Mouse (Mus musculus) CH12.LX (cell line): Measurements from ENCODE around the gene Myo9b. TPM values are rescaled to one million over a fixed set of nuclear protein-coding genes. Genes with fewer than 3 reads are reported as not detected.

Experiments
- DNase-seq: peaks from one replicate; pipeline ENCODE4 v3.0.0-alpha.2; 2013; ENCODE audit errors: extremely low read depth
- H3K27ac ChIP-seq: 2 replicates; pipeline ENCODE4 v1.5.1; 2012; ENCODE audit warnings: low read depth, mild to moderate bottlenecking, control low read depth, moderate library complexity; ENCODE audit not compliant: insufficient read depth
- H3K27me3 ChIP-seq: replicated peaks from 2 replicates; pipeline ENCODE3; 2012; ENCODE audit warnings: inconsistent platforms
- H3K36me3 ChIP-seq, 2 experiments: replicated peaks in 1 of 2; 2 replicates each; pipeline versions ENCODE3 to v1.6.1; 2012; ENCODE audit warnings: inconsistent platforms in 1 of 2, low read length in 1 of 2, mild to moderate bottlenecking in 1 of 2, mixed read lengths in 1 of 2, moderate library complexity in 1 of 2; ENCODE audit not compliant: control insufficient read depth in 1 of 2, insufficient read depth in 1 of 2
- H3K4me1 ChIP-seq, 2 experiments: 2 replicates each; pipeline ENCODE4 v1.6.1; 2012; ENCODE audit warnings: inconsistent platforms in 1 of 2, moderate library complexity in 1 of 2; ENCODE audit not compliant: insufficient read depth in 2 of 2, control insufficient read depth in 1 of 2
- H3K4me2 ChIP-seq: 2 replicates; pipeline ENCODE4 v1.6.1; 2012; ENCODE audit warnings: low read depth, mild to moderate bottlenecking, control low read depth; ENCODE audit not compliant: poor library complexity, insufficient read depth, severe bottlenecking
- H3K4me3 ChIP-seq, 3 experiments: fragments of 150-350 bp in 1 of 3; sonication (generic) in 1 of 3; replicated peaks in 1 of 3; 2 replicates each; pipeline versions ENCODE3 to v1.5.1; 2011 to 2012; ENCODE audit warnings: low read depth in 2 of 3, low read length in 2 of 3, mild to moderate bottlenecking in 2 of 3, moderate library complexity in 2 of 3, control low read depth in 1 of 3, improper control_type of control experiment in 1 of 3, inconsistent platforms in 1 of 3, mixed read lengths in 1 of 3; ENCODE audit not compliant: poor library complexity in 1 of 3
- H3K79me2 ChIP-seq: replicated peaks from 2 replicates; pipeline ENCODE4 v1.6.1; 2012; ENCODE audit warnings: mild to moderate bottlenecking, moderate library complexity; ENCODE audit not compliant: control insufficient read depth, poor library complexity, insufficient read depth, severe bottlenecking; ENCODE audit errors: extremely low read depth
- H3K9ac ChIP-seq: 2 replicates; pipeline ENCODE4 v1.6.1; 2012; ENCODE audit warnings: low read depth, mild to moderate bottlenecking, control low read depth, moderate library complexity; ENCODE audit not compliant: insufficient read depth
- H3K9me3 ChIP-seq: replicated peaks from 2 replicates; pipeline ENCODE3; 2012; ENCODE audit warnings: low read length, inconsistent platforms, mixed read lengths
- BHLHE40 ChIP-seq: IDR thresholded peaks from 2 replicates; pipeline ENCODE4 v1.6.1; 2011; ENCODE audit warnings: mild to moderate bottlenecking, low read depth, low read length, improper control_type of control experiment
- CHD1 ChIP-seq: IDR thresholded peaks from 2 replicates; pipeline ENCODE4 v1.6.1; 2012; ENCODE audit warnings: low read depth, low read length, improper control_type of control experiment, inconsistent platforms
- E2F4 ChIP-seq: IDR thresholded peaks from 2 replicates; pipeline ENCODE4 v1.6.1; 2011; ENCODE audit warnings: low read depth, low read length, improper control_type of control experiment; ENCODE audit not compliant: insufficient replicate concordance
- ETS1 ChIP-seq: conservative IDR thresholded peaks from 2 replicates; pipeline ENCODE4 v1.6.1; 2012; ENCODE audit warnings: low read depth, mild to moderate bottlenecking, inconsistent platforms, low read length, improper control_type of control experiment, moderate library complexity
- GABPA ChIP-seq: IDR thresholded peaks from 2 replicates; pipeline ENCODE4 v1.6.1; 2012; ENCODE audit warnings: low read depth, low read length, improper control_type of control experiment, inconsistent platforms; ENCODE audit not compliant: insufficient replicate concordance
- IRF4 ChIP-seq: IDR thresholded peaks from 2 replicates; pipeline ENCODE4 v1.6.1; 2014; ENCODE audit warnings: low read depth, mild to moderate bottlenecking, inconsistent platforms, low read length, improper control_type of control experiment
- JUN ChIP-seq: IDR thresholded peaks from 2 replicates; pipeline ENCODE4 v1.6.1; 2011; ENCODE audit warnings: low read depth, mild to moderate bottlenecking, low read length, improper control_type of control experiment, moderate library complexity; ENCODE audit not compliant: insufficient read depth
- MAZ ChIP-seq: IDR thresholded peaks from 2 replicates; pipeline ENCODE4 v1.6.1; 2012; ENCODE audit warnings: low read depth, mild to moderate bottlenecking, inconsistent platforms, low read length, improper control_type of control experiment, moderate library complexity
- MEF2A ChIP-seq: IDR thresholded peaks from 2 replicates; pipeline ENCODE4 v1.6.1; 2014; ENCODE audit warnings: low read depth, mild to moderate bottlenecking, inconsistent platforms, low read length, improper control_type of control experiment, borderline replicate concordance
- NELFE ChIP-seq: IDR thresholded peaks from 2 replicates; pipeline ENCODE4 v1.6.1; 2011; ENCODE audit warnings: low read depth, low read length, improper control_type of control experiment
- NRF1 ChIP-seq: IDR thresholded peaks from 2 replicates; pipeline ENCODE4 v1.6.1; 2014; ENCODE audit warnings: low read depth, mild to moderate bottlenecking, inconsistent platforms, low read length, improper control_type of control experiment, moderate library complexity
- PAX5 ChIP-seq: IDR thresholded peaks from 2 replicates; pipeline ENCODE4 v1.6.1; 2012; ENCODE audit warnings: low read length, inconsistent platforms, mixed read lengths
- RAD21 ChIP-seq: IDR thresholded peaks from 2 replicates; pipeline ENCODE4 v1.6.1; 2011; ENCODE audit warnings: low read depth, mild to moderate bottlenecking, low read length, improper control_type of control experiment, moderate library complexity
- RCOR1 ChIP-seq: conservative IDR thresholded peaks from 2 replicates; pipeline ENCODE4 v1.6.1; 2012; ENCODE audit warnings: low read depth, mild to moderate bottlenecking, inconsistent platforms, low read length, improper control_type of control experiment
- SIN3A ChIP-seq: IDR thresholded peaks from 2 replicates; pipeline ENCODE4 v1.6.1; 2012; ENCODE audit warnings: low read length, improper control_type of control experiment, inconsistent platforms
- SMC3 ChIP-seq: IDR thresholded peaks from 2 replicates; pipeline ENCODE4 v1.6.1; 2011; ENCODE audit warnings: low read depth, low read length, improper control_type of control experiment
- TBP ChIP-seq: conservative IDR thresholded peaks from 2 replicates; pipeline ENCODE4 v1.6.1; 2011; ENCODE audit warnings: low read depth, low read length, improper control_type of control experiment
- USF2 ChIP-seq: conservative IDR thresholded peaks from 2 replicates; pipeline ENCODE4 v1.6.1; 2011; ENCODE audit warnings: low read depth, low read length, improper control_type of control experiment
- ZKSCAN1 ChIP-seq: IDR thresholded peaks from 2 replicates; pipeline ENCODE4 v1.6.1; 2012; ENCODE audit warnings: low read depth, inconsistent platforms, low read length, improper control_type of control experiment, borderline replicate concordance
- ZNF384 ChIP-seq: IDR thresholded peaks from 2 replicates; pipeline ENCODE4 v1.6.1; 2012; ENCODE audit warnings: low read depth, low read length, improper control_type of control experiment, inconsistent platforms
- dilution Hi-C: fragments of 300-500 bp; cut with MboI; formaldehyde crosslinking; loops from 2 replicates; pipeline ENCODE4 v1.14.3; 2020; ENCODE audit warnings: low sequenced_read_pairs; ENCODE audit not compliant: extremely low pct_unique_long_range_greater_than_20kb, extremely low pct_ligation_motif_present
- in situ Hi-C: fragments of 300-500 bp; cut with MboI; formaldehyde crosslinking; loops from 3 replicates; pipeline ENCODE4 v1.14.3; 2019; ENCODE audit warnings: low sequenced_read_pairs, low pct_ligation_motif_present, low pct_unique_long_range_greater_than_20kb, mixed read lengths
- polyA plus RNA-seq: library from polyadenylated mRNA; unstranded; fragments of >175 nt; gene quantifications from 2 replicates; pipeline ENCODE4 v1.2.1, GENCODE M21; 2012; ENCODE audit warnings: low read depth; ENCODE audit not compliant: insufficient read length
- total RNA-seq, 2 experiments: library from RNA; depleted of rRNA; stranded (reverse); fragments of 300-350 nt in 1 of 2; fragments of >200 nt in 1 of 2; gene quantifications; 2 replicates each; pipeline ENCODE4 v1.2.3; 2012 to 2014

Myo9b gene
- total and polyA plus RNA-seq, 3 experiments: 14.2 to 36.2 (median 29.0) TPM

DNA sequence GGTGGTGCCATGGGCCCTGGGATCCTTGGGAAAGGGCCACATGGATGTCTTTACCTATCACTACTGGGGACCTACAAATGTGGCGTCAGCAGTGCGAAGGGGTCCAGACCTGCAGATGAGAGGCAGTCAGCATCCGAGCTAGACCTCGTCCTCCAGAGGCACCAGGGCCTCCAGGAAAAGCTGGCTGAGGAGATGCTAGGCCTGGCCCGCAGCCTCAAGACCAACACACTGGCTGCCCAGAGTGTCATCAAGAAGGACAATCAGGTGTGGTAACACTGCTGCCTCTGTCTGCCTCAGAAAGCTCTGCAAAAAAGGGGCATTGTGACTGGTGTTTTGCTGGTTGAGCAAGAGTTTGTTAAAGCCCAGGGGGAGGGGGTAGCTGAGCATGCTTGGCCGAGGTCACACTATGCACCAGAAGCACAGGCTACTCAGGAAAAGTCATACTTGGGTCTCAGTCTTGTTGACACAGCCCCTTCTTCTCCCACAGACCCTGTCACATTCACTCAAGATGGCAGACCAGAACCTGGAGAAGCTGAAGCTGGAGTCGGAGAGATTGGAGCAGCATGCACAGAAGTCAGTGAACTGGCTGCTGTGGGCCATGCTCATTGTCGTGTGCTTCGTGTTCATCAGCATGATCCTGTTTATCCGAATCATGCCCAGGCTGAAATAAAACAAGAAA is 96.7 kb downstream of the Myo9b start:
- Histone ChIP-seq H3K4me1 (peaks cover 18 to 45% of the 10 kb centered on the region in 2 experiments), H3K79me2 (no peaks in the 10 kb centered on the region), H3K4me3 (no peak overlapping the region), H3K27ac (no peak overlapping the region), H3K9me3 (no peaks in the 10 kb centered on the region), H3K27me3 (no peaks in the 10 kb centered on the region), H3K36me3 (peaks cover 11 to 41% of the 10 kb centered on the region in 2 experiments), H3K4me2 (no peak overlapping the region), H3K9ac (no peak overlapping the region)
- in situ Hi-C loops (no loop called here), dilution Hi-C loops (no loop called here)
- DNase-seq: no peak
- TF ChIP-seq IRF4 (no peak), ZKSCAN1 (no peak), NELFE (no peak), CHD1 (no peak), TBP (no peak), BHLHE40 (no peak), SMC3 (no peak), NRF1 (no peak), ETS1 (no peak), MAZ (no peak), PAX5 (no peak), RCOR1 (no peak), JUN (no peak), E2F4 (no peak), USF2 (no peak), GABPA (no peak), RAD21 (no peak), SIN3A (no peak)

DNA sequence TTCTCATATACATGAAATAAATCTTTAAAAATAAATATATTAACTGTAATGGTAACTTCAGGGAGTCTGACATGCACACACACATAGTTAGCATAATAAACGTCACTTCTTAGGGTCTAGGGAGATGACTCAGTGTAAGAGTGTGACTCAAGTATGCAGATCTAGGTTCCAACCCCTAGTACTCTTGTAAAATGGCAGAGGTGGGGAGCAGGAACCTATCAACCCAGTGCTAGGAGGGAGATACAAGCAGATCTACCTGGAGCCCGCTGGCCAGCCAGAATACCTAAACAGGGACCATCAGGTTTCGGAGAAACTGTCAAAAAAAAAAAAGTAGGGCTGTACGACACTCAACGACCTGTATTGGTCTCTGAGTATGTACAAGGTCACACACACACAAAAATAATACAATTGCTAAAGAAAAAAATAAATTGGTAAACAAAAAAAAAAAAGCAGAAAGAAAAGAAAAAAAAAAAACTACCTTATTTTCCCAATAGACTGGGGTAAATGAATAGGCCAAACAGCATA is 98.3 kb downstream of the Myo9b start:
- in situ Hi-C loops (loop anchor here (5.0 kb wide), 1 partner anchor 37 kb away; the partner anchor contains the start of gene Ankle1), dilution Hi-C loops (no loop called here)
- H3K4me1 ChIP-seq: peaks cover 18 to 54% of the 10 kb centered on the region in 2 experiments
- H3K4me2 ChIP-seq: peak overlapping the region; percentile 73
- no peaks in the 10 kb centered on the region for H3K27me3 ChIP-seq
- no peaks in the 10 kb centered on the region for H3K79me2 ChIP-seq
- H3K27ac ChIP-seq: no peak overlapping the region
- peaks cover 26 to 56% of the 10 kb centered on the region in 2 experiments for H3K36me3 ChIP-seq
- DNase-seq: peak; percentile 68
- H3K4me3 ChIP-seq: peak overlapping the region; percentile 40 to 69 (median 65)
- TF ChIP-seq ZNF384 (peak; percentile 80), MEF2A (no peak)
- H3K9me3 ChIP-seq: peaks cover 5% of the 10 kb centered on the region
- H3K9ac ChIP-seq: peak overlapping the region; percentile 58; the same call in 1 of the 2 replicates
